Mouse (Mus musculus) lung, embryonic 16.5 days (tissue): Measurements from ENCODE around the gene Nudt9. TPM values are rescaled to one million over a fixed set of nuclear protein-coding genes. Genes with fewer than 3 reads are reported as not detected.

ENCODE experiments used
- ATAC-seq: fragments of 200-750 bp; cut with Nextera tagmentation; 2 replicates; pipeline ENCODE4 v1.8.0; 2017; ENCODE audit warnings: low read depth, mild to moderate bottlenecking, moderate library complexity
- H3K27ac ChIP-seq: fragments of 300-500 bp; sonication (generic); 2 replicates; pipeline ENCODE4 v1.5.1; 2014; ENCODE audit warnings: mild to moderate bottlenecking, control low read depth, low read length
- H3K27me3 ChIP-seq: fragments of 300-500 bp; sonication (generic); 2 replicates; pipeline ENCODE4 v1.6.1; 2014; ENCODE audit warnings: low read depth, low read length, mixed read lengths; ENCODE audit not compliant: control insufficient read depth, insufficient read depth
- H3K36me3 ChIP-seq: fragments of 300-500 bp; sonication (generic); 2 replicates; pipeline ENCODE4 v1.6.1; 2014; ENCODE audit warnings: low read length; ENCODE audit not compliant: control insufficient read depth, insufficient read depth
- H3K4me1 ChIP-seq: fragments of 300-500 bp; sonication (generic); replicated peaks from 2 replicates; pipeline ENCODE4 v1.6.1; 2014; ENCODE audit warnings: low read length, mixed read lengths; ENCODE audit not compliant: control insufficient read depth, insufficient read depth
- H3K4me2 ChIP-seq: fragments of 300-500 bp; sonication (generic); 2 replicates; pipeline ENCODE4 v1.6.1; 2014; ENCODE audit warnings: low read depth, low read length, control low read depth
- H3K4me3 ChIP-seq: fragments of 300-500 bp; sonication (generic); 2 replicates; pipeline ENCODE4 v1.5.1; 2014; ENCODE audit warnings: mild to moderate bottlenecking, low read length, control low read depth
- H3K9ac ChIP-seq: fragments of 300-500 bp; sonication (generic); 2 replicates; pipeline ENCODE4 v1.6.1; 2014; ENCODE audit warnings: low read length, control low read depth
- H3K9me3 ChIP-seq: fragments of 300-500 bp; sonication (generic); 2 replicates; pipeline ENCODE4 v1.6.1; 2016; ENCODE audit warnings: low read length; ENCODE audit not compliant: control insufficient read depth
- WGBS: fragments of 180-500 bp; shearing (Covaris S2); extraction: QIAGEN DNeasy Blood & Tissue Kit; methylation state at CpG from one replicate; pipeline ENCODE4 v1.1.7; 2014; 5-methylcytosine and 5-hydroxymethylcytosine counted together
- polyA plus RNA-seq: library from polyadenylated mRNA; unstranded; fragments of >200 nt; fragmentation: Nextera tagmentation; extraction: Ambion mirVana; gene quantifications from 2 replicates; pipeline ENCODE4 v1.2.1, GENCODE M21; 2015

Nudt9 gene
- 58.6 and 60.8 TPM in 2 replicates for polyA plus RNA-seq

DNA sequence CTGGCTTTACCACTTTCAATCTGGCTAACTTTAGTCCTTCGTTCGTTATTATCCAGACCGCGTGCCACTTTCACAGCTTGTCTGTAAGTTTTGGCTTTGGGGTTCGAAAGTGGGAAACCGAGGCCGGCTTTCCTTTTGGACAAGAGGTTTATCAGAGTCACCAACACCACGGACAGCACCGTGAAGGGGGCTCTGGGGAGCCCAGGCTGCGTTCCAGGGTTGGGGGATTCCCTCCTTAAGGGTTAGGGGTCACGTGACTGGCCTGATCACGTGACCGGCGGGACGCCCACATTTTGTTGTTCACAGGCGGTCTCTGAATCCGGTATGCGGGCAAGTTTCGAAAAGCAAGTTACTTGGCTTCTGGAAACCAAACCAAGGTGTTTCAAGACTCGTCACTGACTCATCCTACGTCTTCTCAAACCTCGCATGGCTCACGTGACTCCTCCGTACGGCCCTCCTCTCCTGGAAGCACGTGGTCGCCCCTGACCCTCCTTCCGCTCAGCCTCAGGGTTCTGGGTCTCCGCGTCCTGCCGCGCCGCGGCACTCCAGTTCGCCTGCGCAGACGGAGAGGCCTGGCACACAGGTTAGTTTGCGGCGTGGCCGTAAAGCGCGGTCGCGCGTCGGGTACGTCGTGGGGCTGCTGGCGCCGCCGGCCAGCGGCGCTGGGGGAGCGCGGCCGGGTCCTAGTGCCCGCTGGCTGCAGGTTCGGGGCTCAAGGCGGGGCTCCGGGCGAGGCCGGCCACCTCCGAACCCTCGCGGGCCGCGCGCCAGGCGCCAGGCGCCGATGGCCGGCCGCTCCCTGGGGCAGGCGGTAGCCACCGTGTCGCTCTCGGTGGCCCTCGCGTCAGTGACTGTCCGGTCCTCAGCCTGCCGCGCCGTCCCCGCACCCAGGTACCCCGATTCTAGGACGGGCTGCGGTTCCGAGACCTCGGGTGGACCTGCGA, at the start of gene Nudt9:
Gene Nudt9 (plus strand): TSS at position 51 of the 944 bp plus-strand sequence.
- no peaks in the 10 kb centered on the region for H3K9me3 ChIP-seq
- H3K4me1 ChIP-seq, result peaks cover 12% of the 10 kb centered on the region
- WGBS, result 4% methylated on average over 85 of the region's 90 CpGs
- H3K4me2 ChIP-seq, result peak within 1 kb of the TSS; percentile 87
- H3K36me3 ChIP-seq, result peaks cover 10% of the 10 kb centered on the region
- peak within 1 kb of the TSS; percentile 89 for H3K27ac ChIP-seq
- peak within 1 kb of the TSS; percentile 94 for H3K9ac ChIP-seq
- H3K4me3 ChIP-seq, result peak within 1 kb of the TSS; percentile 86
- no peaks in the 10 kb centered on the region for H3K27me3 ChIP-seq
- ATAC-seq, result peak; percentile 98

GRCm38 (mm10) chr5:103998739-103999138, 47.4 kb upstream of the Nudt9 start:
- H3K4me3 ChIP-seq, result no peak overlapping the region
- H3K4me2 ChIP-seq, result no peak overlapping the region
- H3K27me3 ChIP-seq, result no peaks in the 10 kb centered on the region
- H3K36me3 ChIP-seq, result 0 out of 2 replicates have a peak, but pooled peaks cover 2% of the 10 kb centered on the region
- 66% methylated on average over 5 of the region's 5 CpGs for WGBS
- H3K4me1 ChIP-seq, result peaks cover 4% of the 10 kb centered on the region; the same call in 1 of the 2 replicates
- no peak for ATAC-seq
- no peak overlapping the region for H3K9ac ChIP-seq
- no peak overlapping the region for H3K27ac ChIP-seq
- no peaks in the 10 kb centered on the region for H3K9me3 ChIP-seq

DNA sequence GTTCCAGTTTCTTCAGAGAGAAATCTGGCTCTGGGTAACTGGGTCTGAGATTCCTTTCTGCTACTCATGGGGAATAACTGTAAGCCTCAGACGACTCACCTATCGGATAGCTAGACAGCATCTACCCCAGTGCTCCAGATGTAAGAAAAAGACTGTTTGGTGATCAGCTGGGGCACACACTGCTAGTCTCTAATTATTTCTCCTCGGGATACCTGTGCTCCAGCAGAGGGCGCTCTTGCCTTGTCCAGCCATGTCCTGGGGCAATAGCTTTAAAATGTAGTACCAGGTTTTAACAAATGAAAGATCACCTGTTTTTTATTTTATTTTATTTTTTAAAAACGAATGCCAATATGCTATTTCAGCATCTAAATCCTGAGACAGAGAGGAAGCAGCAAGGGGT, 46.4 kb upstream of the Nudt9 start:
- WGBS, result 0% methylated on average over 5 of the region's 5 CpGs
- Histone ChIP-seq H3K36me3 (peaks cover 5% of the 10 kb centered on the region; the same call in 1 of the 2 replicates), H3K4me1 (peaks cover 5% of the 10 kb centered on the region; the same call in 1 of the 2 replicates), H3K9me3 (no peaks in the 10 kb centered on the region), H3K4me2 (no peak overlapping the region), H3K9ac (no peak overlapping the region), H3K27me3 (no peaks in the 10 kb centered on the region), H3K27ac (no peak overlapping the region), H3K4me3 (no peak overlapping the region)
- ATAC-seq, result peak; percentile 45; the same call in 1 of the 2 replicates

- H3K36me3 ChIP-seq, result peaks cover 8% of the 10 kb centered on the region; the same call in 1 of the 2 replicates
- peaks cover 5% of the 10 kb centered on the region; the same call in 1 of the 2 replicates for H3K4me1 ChIP-seq
- H3K4me2 ChIP-seq, result peak overlapping the region; percentile 4; the same call in 1 of the 2 replicates
- no peak overlapping the region for H3K27ac ChIP-seq
- H3K9me3 ChIP-seq, result no peaks in the 10 kb centered on the region
- 0 out of 2 replicates have a peak, but pooled peaks have one; percentile 31 for ATAC-seq
- no peaks in the 10 kb centered on the region for H3K27me3 ChIP-seq
- 39% methylated on average over 18 of the region's 18 CpGs for WGBS
- H3K9ac ChIP-seq, result no peak overlapping the region
- no peak overlapping the region for H3K4me3 ChIP-seq
Observed at GRCm38 (mm10) chr5:104002549-104003255, 43.4 kb upstream of the Nudt9 start.

DNA sequence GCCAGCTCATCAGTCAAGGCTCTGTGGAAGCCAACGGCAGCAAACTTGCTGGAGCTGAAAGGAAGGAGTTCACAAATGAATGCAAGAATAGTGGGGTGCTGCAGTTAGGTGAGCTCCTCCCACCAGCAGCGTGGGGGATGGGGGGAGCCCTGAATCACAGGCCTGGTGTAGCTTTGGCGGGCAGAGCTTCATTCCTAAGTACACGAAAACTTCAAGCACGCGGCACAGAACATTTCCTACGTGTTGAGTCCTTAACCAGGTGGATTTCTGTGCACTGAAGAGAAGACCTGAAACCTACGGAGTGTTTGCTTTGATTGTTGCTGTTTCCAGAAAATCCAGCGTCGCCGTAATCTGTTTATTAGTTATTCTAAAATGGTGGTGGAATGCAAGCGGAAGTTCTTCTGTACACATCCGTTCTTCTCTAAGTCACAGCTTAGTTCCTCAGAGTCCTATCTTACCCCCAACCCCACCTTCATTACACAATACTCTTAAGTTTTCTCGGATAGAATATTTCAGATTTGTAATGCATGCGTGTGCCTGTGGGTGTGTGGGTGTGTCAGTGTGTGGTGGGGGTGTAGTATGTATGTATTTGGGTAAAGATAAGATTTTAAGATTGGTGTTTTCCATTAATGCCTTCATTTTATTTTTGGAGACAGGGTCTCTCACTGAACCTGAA, 42.7 kb upstream of the Nudt9 start:
- WGBS, result 37% methylated on average over 15 of the region's 15 CpGs
- 0 out of 2 replicates have a peak overlapping the region, but pooled peaks have one; percentile 3 for H3K27ac ChIP-seq
- no peaks in the 10 kb centered on the region for H3K27me3 ChIP-seq
- H3K36me3 ChIP-seq, result peaks cover 9% of the 10 kb centered on the region; the same call in 1 of the 2 replicates
- H3K4me2 ChIP-seq, result peak overlapping the region; percentile 4
- no peaks in the 10 kb centered on the region for H3K9me3 ChIP-seq
- no peak overlapping the region for H3K9ac ChIP-seq
- no peak overlapping the region for H3K4me3 ChIP-seq
- peaks cover 5% of the 10 kb centered on the region; the same call in 1 of the 2 replicates for H3K4me1 ChIP-seq
- 0 out of 2 replicates have a peak, but pooled peaks have one; percentile 49 for ATAC-seq

DNA sequence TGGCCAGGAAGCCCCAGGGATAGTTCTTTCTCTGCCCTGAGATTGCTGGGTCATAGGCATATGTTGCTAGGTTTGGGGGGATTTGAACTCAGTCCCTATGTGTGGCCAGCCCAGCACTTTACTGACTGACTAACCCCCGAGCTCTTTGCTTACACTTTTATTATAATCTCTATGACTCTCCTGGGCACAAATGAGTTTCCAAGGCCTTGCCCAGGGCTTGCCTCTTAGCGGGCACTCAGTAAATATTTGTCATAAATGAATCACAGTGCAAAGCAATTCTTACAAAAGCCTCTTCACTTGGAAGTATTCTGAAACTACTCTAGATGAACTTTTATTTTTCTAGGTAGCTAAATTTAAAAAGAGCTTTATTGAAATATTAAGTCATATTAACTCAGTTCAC, 42.2 kb upstream of the Nudt9 start:
- Histone ChIP-seq H3K4me2 (no peak overlapping the region), H3K4me1 (peaks cover 5% of the 10 kb centered on the region; the same call in 1 of the 2 replicates), H3K27me3 (no peaks in the 10 kb centered on the region), H3K9me3 (no peaks in the 10 kb centered on the region), H3K27ac (0 out of 2 replicates have a peak overlapping the region, but pooled peaks have one; percentile 3), H3K9ac (no peak overlapping the region), H3K4me3 (no peak overlapping the region), H3K36me3 (peaks cover 10% of the 10 kb centered on the region; the same call in 1 of the 2 replicates)
- 59% methylated on average over 2 of the region's 2 CpGs for WGBS
- ATAC-seq, result 0 out of 2 replicates have a peak, but pooled peaks have one; percentile 34

DNA sequence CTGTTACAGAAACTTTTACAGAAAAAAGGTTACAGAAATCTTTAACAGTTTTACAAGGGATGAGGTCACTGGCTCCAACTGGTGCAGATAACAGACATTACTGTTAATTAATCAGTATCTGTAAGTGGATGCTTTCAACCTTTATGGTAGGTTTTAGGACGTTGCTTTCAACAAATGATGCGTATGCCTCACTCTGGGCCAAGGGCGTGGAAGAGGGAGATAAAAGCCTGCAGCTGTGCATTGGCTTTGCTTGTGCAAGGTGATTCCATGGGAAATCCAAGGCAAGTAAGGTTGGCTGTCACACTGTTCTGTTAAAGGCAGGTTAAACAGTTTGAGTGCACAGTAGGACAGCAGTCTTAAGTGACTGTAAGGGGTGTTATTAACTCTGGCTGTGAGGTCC, 39.3 kb upstream of the Nudt9 start:
- no peaks in the 10 kb centered on the region for H3K27me3 ChIP-seq
- WGBS, result 74% methylated on average over 3 of the region's 3 CpGs
- no peak overlapping the region for H3K9ac ChIP-seq
- no peak overlapping the region for H3K4me3 ChIP-seq
- H3K4me2 ChIP-seq, result no peak overlapping the region
- H3K36me3 ChIP-seq, result peaks cover 10% of the 10 kb centered on the region; the same call in 1 of the 2 replicates
- H3K27ac ChIP-seq, result no peak overlapping the region
- ATAC-seq, result no peak
- H3K9me3 ChIP-seq, result no peaks in the 10 kb centered on the region
- peaks cover 5% of the 10 kb centered on the region; the same call in 1 of the 2 replicates for H3K4me1 ChIP-seq

GRCm38 (mm10) chr5:104007801-104008200, 38.3 kb upstream of the Nudt9 start:
- Histone ChIP-seq H3K9me3 (no peaks in the 10 kb centered on the region), H3K4me2 (no peak overlapping the region)
- WGBS, result 72% methylated on average over 5 of the region's 5 CpGs

More at GRCm38 (mm10) chr5:104007801-104008200, 38.3 kb upstream of the Nudt9 start:
- H3K4me3 ChIP-seq, result no peak overlapping the region
- no peak for ATAC-seq
- H3K27ac ChIP-seq, result no peak overlapping the region
- H3K4me1 ChIP-seq, result peaks cover 5% of the 10 kb centered on the region; the same call in 1 of the 2 replicates
- H3K9ac ChIP-seq, result no peak overlapping the region
- H3K36me3 ChIP-seq, result peaks cover 8% of the 10 kb centered on the region; the same call in 1 of the 2 replicates
- no peaks in the 10 kb centered on the region for H3K27me3 ChIP-seq
